Mouse (Mus musculus) spleen, adult 2 months (tissue): ENCODE data around the gene Bend5. TPM values are rescaled to one million over a fixed set of nuclear protein-coding genes. Genes with fewer than 3 reads are reported as not detected.

Source experiments
- DNase-seq, 2 experiments: peaks; one replicate each; pipeline versions ENCODE4 v3.0.0 to v3.0.0-alpha.2; 2012 to 2021; ENCODE audit warnings: low spot score in 2 of 2, low read depth in 1 of 2
- H3K27ac ChIP-seq: fragments of 200-500 bp; 2 replicates; pipeline ENCODE4 v1.5.1; 2012; ENCODE audit warnings: low read length, inconsistent platforms; ENCODE audit not compliant: insufficient read depth
- H3K27me3 ChIP-seq: fragments of 200-500 bp; 2 replicates; pipeline ENCODE4 v1.6.1; 2012; ENCODE audit warnings: mild to moderate bottlenecking, moderate library complexity, low read length, inconsistent platforms; ENCODE audit not compliant: control insufficient read depth, insufficient read depth
- H3K36me3 ChIP-seq: fragments of 200-500 bp; 2 replicates; pipeline ENCODE4 v1.6.1; 2012; ENCODE audit warnings: mild to moderate bottlenecking, low read length, inconsistent platforms; ENCODE audit not compliant: control insufficient read depth, insufficient read depth
- H3K4me1 ChIP-seq: fragments of 200-500 bp; 2 replicates; pipeline ENCODE4 v1.6.1; 2011; ENCODE audit warnings: inconsistent platforms; ENCODE audit not compliant: control insufficient read depth, insufficient read depth, insufficient read length
- H3K4me3 ChIP-seq: fragments of 200-500 bp; 2 replicates; pipeline ENCODE4 v1.5.1; 2011; ENCODE audit warnings: mild to moderate bottlenecking, inconsistent platforms; ENCODE audit not compliant: insufficient read depth, insufficient read length; ENCODE audit errors: extremely low read depth
- CTCF ChIP-seq: fragments of 200-500 bp; IDR thresholded peaks from 2 replicates; pipeline ENCODE4 v1.5.1; 2011; ENCODE audit warnings: mild to moderate bottlenecking, inconsistent platforms; ENCODE audit not compliant: insufficient read depth, insufficient read length, insufficient replicate concordance; ENCODE audit errors: extremely low read depth
- POLR2A ChIP-seq: fragments of 200-500 bp; IDR thresholded peaks from 2 replicates; pipeline ENCODE4 v1.6.1; 2011; ENCODE audit warnings: low read depth, low read length, inconsistent platforms
- WGBS: fragments of 180-500 bp; shearing (Covaris S2); methylation state at CpG from one replicate; pipeline ENCODE4 v1.1.7; 2018; 5-methylcytosine and 5-hydroxymethylcytosine counted together
- polyA plus RNA-seq: library from polyadenylated mRNA; depleted of rRNA; stranded (reverse); fragments of >200 nt; gene quantifications from 2 replicates; pipeline ENCODE4 v1.2.3, GENCODE M21; 2012

Bend5 gene
- polyA plus RNA-seq, 1 experiment: 25.2 TPM

GRCm38 (mm10) chr4:111477507-111477906 is 62.7 kb downstream of the Bend5 start:
- Histone ChIP-seq H3K27ac (no peak overlapping the region), H3K4me3 (no peak overlapping the region), H3K4me1 (no peaks in the 10 kb centered on the region), H3K27me3 (no peaks in the 10 kb centered on the region), H3K36me3 (no peaks in the 10 kb centered on the region)
- TF ChIP-seq POLR2A: no peak
- TF ChIP-seq CTCF: no peak
- WGBS: 76% methylated on average over 4 of the region's 4 CpGs
- DNase-seq: no peak

- no peak overlapping the region for H3K27ac ChIP-seq
- H3K4me1 ChIP-seq: no peaks in the 10 kb centered on the region
- H3K36me3 ChIP-seq: no peaks in the 10 kb centered on the region
- 87% methylated on average over 5 of the region's 5 CpGs for WGBS
- no peak for DNase-seq
- H3K4me3 ChIP-seq: no peak overlapping the region
- TF ChIP-seq CTCF: no peak
- no peak for TF ChIP-seq POLR2A
- no peaks in the 10 kb centered on the region for H3K27me3 ChIP-seq
Measured at GRCm38 (mm10) chr4:111483499-111483898, 68.7 kb downstream of the Bend5 start.

- 62% methylated on average over 5 of the region's 5 CpGs for WGBS
- Histone ChIP-seq H3K4me3 (no peak overlapping the region), H3K4me1 (no peaks in the 10 kb centered on the region), H3K27ac (no peak overlapping the region), H3K27me3 (no peaks in the 10 kb centered on the region), H3K36me3 (no peaks in the 10 kb centered on the region)
- DNase-seq: no peak
- TF ChIP-seq CTCF: no peak
- no peak for TF ChIP-seq POLR2A
Measured at GRCm38 (mm10) chr4:111485189-111485588, 70.4 kb downstream of the Bend5 start.

- WGBS: 79% methylated on average over 5 of the region's 5 CpGs
- H3K27me3 ChIP-seq: no peaks in the 10 kb centered on the region
- DNase-seq: no peak
Measured at GRCm38 (mm10) chr4:111486187-111486586, 71.4 kb downstream of the Bend5 start.

GRCm38 (mm10) chr4:111487233-111487843 is 72.5 kb downstream of the Bend5 start:
- H3K36me3 ChIP-seq: no peaks in the 10 kb centered on the region
- no peak for DNase-seq
- no peak overlapping the region for H3K27ac ChIP-seq
- H3K4me3 ChIP-seq: no peak overlapping the region
- no peak for TF ChIP-seq POLR2A
- TF ChIP-seq CTCF: no peak
- H3K4me1 ChIP-seq: no peaks in the 10 kb centered on the region
- H3K27me3 ChIP-seq: no peaks in the 10 kb centered on the region
- 92% methylated on average over 4 of the region's 4 CpGs for WGBS

More at GRCm38 (mm10) chr4:111486187-111486586, 71.4 kb downstream of the Bend5 start:
- H3K27ac ChIP-seq: no peak overlapping the region
- H3K36me3 ChIP-seq: no peaks in the 10 kb centered on the region
- no peaks in the 10 kb centered on the region for H3K4me1 ChIP-seq
- no peak overlapping the region for H3K4me3 ChIP-seq
- TF ChIP-seq CTCF (no peak), POLR2A (no peak)

GRCm38 (mm10) chr4:111493750-111494404 is 79.1 kb downstream of the Bend5 start:
- WGBS: 62% methylated on average over 5 of the region's 5 CpGs
- no peaks in the 10 kb centered on the region for H3K36me3 ChIP-seq

GRCm38 (mm10) chr4:111495949-111496348 is 81.1 kb downstream of the Bend5 start:
- WGBS: 3% methylated on average over 2 of the region's 2 CpGs
- TF ChIP-seq CTCF (peak; percentile 69; the same call in 1 of the 2 replicates), POLR2A (no peak)
- DNase-seq: peak; percentile 11 to 65

More at GRCm38 (mm10) chr4:111493750-111494404, 79.1 kb downstream of the Bend5 start:
- peak; percentile 5 to 58 for DNase-seq
- Histone ChIP-seq H3K4me1 (no peaks in the 10 kb centered on the region), H3K27ac (no peak overlapping the region), H3K27me3 (no peaks in the 10 kb centered on the region), H3K4me3 (no peak overlapping the region)
- TF ChIP-seq CTCF (peak; percentile 48; the same call in 1 of the 2 replicates), POLR2A (no peak)

More at GRCm38 (mm10) chr4:111495949-111496348, 81.1 kb downstream of the Bend5 start:
- H3K27ac ChIP-seq: no peak overlapping the region
- H3K4me1 ChIP-seq: no peaks in the 10 kb centered on the region
- no peaks in the 10 kb centered on the region for H3K36me3 ChIP-seq
- H3K4me3 ChIP-seq: no peak overlapping the region
- H3K27me3 ChIP-seq: no peaks in the 10 kb centered on the region
